Mouse (Mus musculus): Measurements from ENCODE around the gene Iqsec2. TPM values are rescaled to one million over a fixed set of nuclear protein-coding genes. Genes with fewer than 3 reads are reported as not detected.
"Not testable (repeated sequence)": the region's sequence is repeated elsewhere in the genome, so short reads cannot be mapped to it uniquely, and the experiment has no call there.

Gene Iqsec2
- polyA plus RNA-seq, 1 experiment from 2014 or later = 7.7 TPM

DNA sequence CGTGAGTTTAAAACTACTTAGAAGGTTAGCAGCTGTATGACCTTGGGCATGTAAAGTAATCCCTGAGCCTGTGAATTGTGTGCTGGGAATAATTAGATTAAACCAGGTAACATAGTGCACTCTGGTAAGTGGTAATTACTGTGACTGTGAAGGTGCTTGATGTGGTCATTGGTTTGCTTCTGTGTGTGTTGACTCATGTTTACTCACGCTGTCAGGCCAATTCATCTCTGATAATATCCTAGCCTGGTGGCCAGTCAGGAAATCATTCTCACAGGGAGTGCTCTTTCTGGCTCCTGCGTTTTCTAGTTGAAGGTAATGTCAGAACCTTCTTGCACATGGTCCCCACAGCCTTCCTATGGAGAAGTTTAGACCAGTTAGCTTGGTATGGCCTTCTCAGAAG lies 90.1 kb downstream of the Iqsec2 start:
- Histone ChIP-seq H3K4me1 (peaks cover 3% of the 10 kb centered on the region; the same call in 1 of the 2 replicates), H3K27ac (peak overlapping the region; percentile 95; the same call in 1 of the 2 replicates), H3K4me3 (peak overlapping the region; percentile 86), H3K36me3 (peaks cover 27% of the 10 kb centered on the region), H3K27me3 (ENCODE audit: insufficient read depth, poor library complexity, severe bottlenecking) (no peaks in the 10 kb centered on the region), H3K9me3 (no peaks in the 10 kb centered on the region)
- DNase-seq (ENCODE audit: low spot score) = no peak
- 18% methylated on average over 3 of the region's 3 CpGs for WGBS

DNA sequence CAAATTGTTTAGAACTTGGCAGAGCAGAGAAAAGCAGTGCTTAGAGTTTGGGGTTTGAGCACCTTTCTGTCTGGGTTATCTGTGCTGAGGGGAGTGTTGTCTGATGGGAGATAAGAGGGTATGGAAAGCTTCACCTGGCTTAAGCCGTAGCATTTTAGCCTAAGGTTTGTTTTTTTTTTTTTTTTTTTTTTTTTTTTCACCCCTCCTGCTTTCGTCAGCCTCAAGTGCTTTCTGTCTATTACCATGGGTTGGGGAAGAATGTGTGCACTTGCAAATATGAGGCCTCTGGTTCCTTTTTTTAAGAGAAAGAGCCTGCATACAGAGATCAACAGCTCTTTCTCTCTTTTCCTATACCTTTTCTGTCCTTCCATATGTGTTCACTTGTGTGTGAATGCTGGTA lies 91.7 kb downstream of the Iqsec2 start:
- WGBS = 53% methylated on average over 2 of the region's 2 CpGs
- Histone ChIP-seq H3K27me3 (ENCODE audit: insufficient read depth, poor library complexity, severe bottlenecking) (no peaks in the 10 kb centered on the region), H3K4me1 (peaks cover 3% of the 10 kb centered on the region; the same call in 1 of the 2 replicates), H3K36me3 (peaks cover 43% of the 10 kb centered on the region), H3K4me3 (no peak overlapping the region; the same call in 1 of the 2 replicates), H3K27ac (no peak overlapping the region), H3K9me3 (no peaks in the 10 kb centered on the region)
- no peak for DNase-seq (ENCODE audit: low spot score)

GRCm38 (mm10) chrX:152243140-152243539 lies 99.1 kb downstream of the Iqsec2 start:
- DNase-seq (ENCODE audit: low spot score); H3K9me3 ChIP-seq; H3K27me3 ChIP-seq (ENCODE audit: insufficient read depth, poor library complexity, severe bottlenecking); H3K4me1 ChIP-seq; H3K27ac ChIP-seq; H3K4me3 ChIP-seq: not testable (repeated sequence)
- peaks cover 94% of the 10 kb centered on the region for H3K36me3 ChIP-seq
- 83% methylated on average over 6 of the region's 6 CpGs for WGBS

DNA sequence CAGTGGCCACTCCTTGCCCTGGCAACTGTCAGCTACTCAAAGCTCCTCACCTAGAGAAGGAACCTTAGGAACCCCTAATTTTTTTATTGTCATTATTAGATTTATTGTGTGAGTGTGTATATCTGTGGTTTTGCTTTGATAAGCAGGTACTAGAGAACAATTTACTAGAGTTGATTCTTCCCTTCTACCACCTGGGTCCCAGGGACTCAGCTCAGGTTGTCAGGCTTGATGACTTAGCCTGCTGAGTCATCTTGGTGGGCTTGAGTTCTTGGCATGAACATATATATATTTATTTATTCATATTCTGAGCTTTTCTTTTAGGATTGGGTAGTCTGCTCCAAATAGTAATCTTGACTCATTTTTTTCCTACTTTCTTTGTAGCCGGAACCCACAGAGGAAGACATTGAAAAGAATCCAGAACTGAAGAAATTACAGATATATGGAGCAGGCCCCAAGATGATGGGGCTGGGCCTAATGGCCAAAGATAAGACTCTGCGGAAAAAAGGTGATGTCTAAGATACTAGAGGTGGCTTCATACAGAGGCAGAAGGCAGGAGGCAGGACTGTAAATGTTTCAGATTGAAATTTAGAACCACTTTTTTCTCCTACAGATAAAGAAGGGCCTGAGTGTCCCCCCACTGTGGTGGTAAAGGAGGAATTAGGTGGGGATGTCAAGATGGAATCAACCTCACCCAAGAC lies 100.6 kb downstream of the Iqsec2 start:
- Histone ChIP-seq H3K27ac (no peak overlapping the region), H3K4me1 (no peaks in the 10 kb centered on the region), H3K4me3 (no peak overlapping the region), H3K36me3 (peaks cover 94% of the 10 kb centered on the region), H3K27me3 (ENCODE audit: insufficient read depth, poor library complexity, severe bottlenecking) (no peaks in the 10 kb centered on the region), H3K9me3 (no peaks in the 10 kb centered on the region)
- 91% methylated on average over 2 of the region's 2 CpGs for WGBS
- no peak for DNase-seq (ENCODE audit: low spot score)

DNA sequence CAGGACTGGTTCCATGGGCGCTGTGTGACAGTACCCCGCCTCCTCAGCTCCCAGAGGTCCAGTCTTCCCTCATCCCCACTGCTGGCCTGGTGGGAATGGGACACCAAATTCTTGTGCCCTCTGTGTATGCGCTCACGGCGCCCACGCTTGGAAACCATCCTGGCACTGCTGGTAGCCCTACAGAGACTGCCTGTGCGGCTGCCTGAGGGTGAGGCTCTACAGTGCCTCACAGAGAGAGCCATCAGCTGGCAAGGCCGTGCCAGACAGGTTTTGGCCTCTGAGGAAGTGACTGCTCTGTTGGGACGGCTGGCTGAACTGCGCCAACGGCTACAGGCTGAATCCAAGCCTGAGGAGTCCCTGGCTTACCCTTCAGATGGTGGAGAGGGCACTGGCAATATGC lies 127.1 kb downstream of the Iqsec2 start:
- H3K4me1 ChIP-seq = no peaks in the 10 kb centered on the region
- no peaks in the 10 kb centered on the region for H3K9me3 ChIP-seq
- H3K4me3 ChIP-seq = no peak overlapping the region
- 94% methylated on average over 11 of the region's 11 CpGs for WGBS
- H3K36me3 ChIP-seq = peaks cover 98% of the 10 kb centered on the region
- no peak for DNase-seq (ENCODE audit: low spot score)
- no peak overlapping the region for H3K27ac ChIP-seq
- no peaks in the 10 kb centered on the region for H3K27me3 ChIP-seq (ENCODE audit: insufficient read depth, poor library complexity, severe bottlenecking)

Other genes starting within 250 kb of the Iqsec2 start
- gene Hsd17b10, start 142.4 kb upstream of the Iqsec2 start, polyA plus RNA-seq (2016; fragmentation: Nextera tagmentation; extraction: Ambion mirVana) = 193 and 201 TPM in 2 replicates
- 3.2 and 4.1 TPM in 2 replicates for gene Ribc1, start 128.0 kb upstream of the Iqsec2 start, polyA plus RNA-seq (2016; fragmentation: Nextera tagmentation; extraction: Ambion mirVana)
- 73.9 and 88.5 TPM in 2 replicates for gene Smc1a, start 127.8 kb upstream of the Iqsec2 start, polyA plus RNA-seq (2016; fragmentation: Nextera tagmentation; extraction: Ambion mirVana)
- gene Kdm5c, start 88.8 kb downstream of the Iqsec2 start, polyA plus RNA-seq (2016; fragmentation: Nextera tagmentation; extraction: Ambion mirVana) = 44.0 and 59.4 TPM in 2 replicates
- 9.2 and 15.3 TPM in 2 replicates for gene Kantr, start 183.2 kb downstream of the Iqsec2 start, polyA plus RNA-seq (2016; fragmentation: Nextera tagmentation; extraction: Ambion mirVana)
- 19.4 and 29.2 TPM in 2 replicates for gene Tspyl2, start 198.2 kb downstream of the Iqsec2 start, polyA plus RNA-seq (2016; fragmentation: Nextera tagmentation; extraction: Ambion mirVana)
- 2.2 and 3.0 TPM in 2 replicates for gene Gpr173, start 224.4 kb downstream of the Iqsec2 start, polyA plus RNA-seq (2016; fragmentation: Nextera tagmentation; extraction: Ambion mirVana)

Data from heart, embryonic 10.5 days (tissue).